Mouse (Mus musculus) heart, adult 2 months (tissue): ENCODE measurements at regions not wholly inside any gene's neighbourhood (a gene's known extent, or its start where the extent isn't known, plus 50 kb on each side); places are given as distances from the start of the nearest gene placed in this dataset.

Experiments used
- CTCF ChIP-seq: fragments of 200-600 bp; IDR thresholded peaks from 2 replicates; pipeline ENCODE4 v1.8.1; 2022; ENCODE audit warnings: antibody characterized with exemption, mild to moderate bottlenecking, moderate library complexity
- EP300 ChIP-seq: fragments of 200-500 bp; IDR thresholded peaks from 2 replicates; pipeline ENCODE4 v1.6.1; 2011; ENCODE audit warnings: low read depth, low read length, control low read depth; ENCODE audit not compliant: insufficient read depth

DNA sequence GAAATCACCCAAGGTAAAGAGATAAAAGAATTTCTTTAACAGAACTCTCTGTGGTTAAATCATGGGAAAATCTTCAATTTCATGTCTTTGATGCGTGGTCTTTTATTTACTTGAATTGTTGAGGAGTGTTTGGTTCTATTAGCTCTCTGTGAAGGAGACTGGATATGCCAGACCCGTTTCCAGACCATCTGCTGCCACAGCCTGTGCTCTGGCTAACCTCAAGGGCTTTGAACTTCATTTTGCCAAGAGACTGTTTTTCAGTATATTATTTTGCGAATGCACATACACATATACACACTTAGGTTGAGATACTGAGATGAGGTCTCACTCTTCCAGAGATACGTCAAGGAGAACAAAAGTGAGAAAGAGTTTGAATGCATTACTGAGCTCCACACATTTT, 414.4 kb downstream of the 1700017N19Rik start:
- TF ChIP-seq CTCF (no peak), EP300 (no peak)
